Mouse (Mus musculus): ENCODE measurements at regions not wholly inside any gene's neighbourhood (a gene's known extent, or its start where the extent isn't known, plus 50 kb on each side); places are given as distances from the start of the nearest gene placed in this dataset.

DNA sequence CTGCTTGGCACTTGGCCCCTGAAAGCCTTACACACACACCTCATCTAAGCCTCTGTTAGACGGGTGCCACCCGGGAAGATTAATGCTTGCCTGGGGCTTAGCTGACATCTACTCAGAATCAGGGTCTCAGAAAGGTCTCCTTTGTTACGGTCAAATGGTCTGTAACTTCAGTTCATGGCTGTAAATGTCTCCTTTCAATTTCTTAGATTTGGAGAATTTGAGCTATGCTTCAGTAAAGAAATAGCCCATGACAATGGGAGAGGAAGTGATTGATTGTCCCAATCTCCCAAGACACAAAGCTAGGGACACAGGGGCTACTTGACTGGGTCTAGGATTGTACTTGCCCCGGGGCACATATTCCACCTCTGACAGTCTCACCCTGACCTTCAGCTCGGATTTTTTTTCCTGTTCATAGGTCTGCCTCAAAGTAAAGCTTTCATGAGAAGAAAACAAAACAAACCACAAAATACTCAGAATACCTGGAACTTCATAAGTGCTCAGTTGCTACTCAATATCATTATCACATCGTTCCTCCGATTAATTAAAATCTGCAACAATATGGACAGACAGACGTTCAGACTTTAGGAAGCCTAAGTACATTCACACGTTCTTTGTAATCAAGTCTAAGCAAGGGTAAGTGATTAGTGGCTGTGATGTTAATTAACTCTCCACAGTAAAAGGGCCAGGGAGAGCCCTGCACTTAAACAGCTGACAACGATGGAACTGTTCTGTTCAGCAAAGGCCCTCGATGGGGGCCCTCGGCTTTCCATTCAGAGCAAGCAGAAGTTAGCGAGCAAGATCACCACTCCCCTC is 132.9 kb upstream of the Slco3a1 start:
- no peak for DNase-seq

DNA sequence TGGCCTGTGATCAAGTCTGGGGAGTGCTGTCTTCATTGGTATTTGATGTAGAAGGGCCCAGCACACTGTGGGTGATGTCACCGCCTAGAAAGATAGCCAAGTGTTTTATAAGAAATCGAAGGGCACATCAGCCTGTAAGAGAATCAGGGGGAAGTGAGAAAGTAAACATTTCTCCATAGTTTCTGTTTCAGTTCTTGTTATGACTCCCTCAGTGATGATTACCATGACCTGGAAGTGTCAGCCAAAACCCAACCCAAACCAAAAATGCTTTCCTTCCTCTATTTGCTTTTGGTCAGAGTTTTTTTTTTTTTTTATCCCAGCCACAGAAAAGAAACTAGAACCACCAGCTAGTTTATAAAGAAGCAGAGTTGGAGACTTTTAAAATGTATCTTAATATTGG is 129.4 kb upstream of the Slco3a1 start:
- no peak for DNase-seq

DNA sequence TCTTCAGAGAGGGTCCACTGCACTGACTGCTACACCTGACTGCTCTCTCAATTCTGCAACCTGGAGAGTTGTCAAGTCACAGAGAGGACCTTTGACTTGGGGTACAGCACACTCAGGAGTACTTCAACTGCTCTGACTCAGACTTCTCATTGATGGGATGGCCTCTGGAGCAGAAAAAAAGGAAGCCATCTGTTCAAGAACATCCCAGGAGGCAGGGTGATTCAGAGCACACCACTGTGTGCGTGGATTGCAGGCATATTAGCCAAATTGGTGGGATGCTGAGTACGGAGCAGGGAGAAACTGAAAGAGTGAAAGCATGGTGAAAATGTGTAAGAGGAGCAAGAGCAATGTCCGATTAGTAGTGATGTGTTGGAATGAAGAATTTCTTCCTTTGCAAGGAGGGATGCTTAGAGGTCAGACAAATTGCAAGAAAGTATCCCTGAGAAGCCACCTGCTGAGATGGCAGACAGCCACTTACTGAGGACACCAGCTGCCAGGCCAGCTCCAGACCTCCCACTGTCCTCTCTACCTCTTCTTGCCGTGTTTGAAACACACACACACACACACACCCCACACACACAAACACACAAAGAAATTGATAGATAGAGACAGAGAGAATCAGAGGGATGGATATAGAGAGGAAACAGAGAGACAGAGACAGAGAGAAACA is 119.2 kb upstream of the Slco3a1 start:
- DNase-seq = no peak

DNA sequence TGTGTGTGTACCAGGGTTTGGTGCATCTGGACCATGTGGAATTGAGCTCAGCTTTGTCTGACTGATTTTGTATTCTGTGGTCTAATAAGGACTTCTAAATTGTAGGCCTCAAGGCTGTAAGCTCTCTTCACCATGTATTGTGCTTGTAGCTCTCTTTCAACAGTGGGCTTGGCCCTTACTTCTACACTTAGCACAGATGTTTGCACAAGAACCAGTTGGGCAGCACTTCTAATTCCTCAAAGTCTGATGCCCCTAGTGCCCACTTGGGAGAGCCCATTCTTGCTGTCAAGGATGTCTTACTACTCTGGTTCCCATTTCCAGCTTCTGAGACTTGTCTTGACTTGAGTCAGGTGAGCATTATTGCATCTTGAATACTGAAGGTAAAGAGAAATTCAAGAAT is 114.5 kb upstream of the Slco3a1 start:
- no peak for DNase-seq

DNA sequence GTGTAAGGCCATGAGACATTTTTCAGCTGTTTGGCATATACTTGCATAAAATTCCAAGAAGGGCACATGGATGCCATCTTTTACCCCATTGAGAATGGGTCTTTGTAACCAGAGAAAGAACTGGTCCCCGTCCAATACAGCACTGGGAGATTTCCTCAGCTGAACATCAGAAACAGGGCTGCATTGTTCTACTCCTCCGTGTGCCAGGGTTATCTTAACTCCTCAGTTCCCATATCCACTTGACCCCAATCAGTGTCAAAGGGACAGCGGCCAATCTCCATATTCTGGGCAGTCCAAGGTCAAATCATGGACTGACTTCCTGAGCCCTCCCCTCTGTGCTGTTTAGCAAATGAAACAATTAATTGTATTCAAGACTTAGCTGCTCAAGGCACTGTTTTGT is 112.5 kb upstream of the Slco3a1 start:
- no peak for DNase-seq

DNA sequence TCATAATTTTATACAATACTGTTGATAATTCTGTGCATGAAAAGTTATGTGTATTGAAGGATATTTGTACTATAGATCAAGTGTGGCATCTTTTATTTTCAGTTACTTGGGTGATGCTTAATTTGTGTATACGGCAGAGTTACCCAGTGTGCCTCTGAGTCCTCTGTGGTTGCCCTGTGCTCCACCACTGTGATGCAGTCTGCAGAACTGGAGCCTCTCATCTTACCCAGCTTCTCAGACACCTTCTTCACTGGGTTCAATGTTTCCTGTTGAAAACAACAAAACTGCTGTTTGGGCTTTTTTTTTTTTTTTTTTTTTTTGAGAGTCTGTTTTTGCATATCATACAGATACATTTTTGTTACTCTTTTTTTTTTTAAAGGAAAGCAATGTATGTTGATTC is 109.2 kb upstream of the Slco3a1 start:
- DNase-seq = no peak

DNA sequence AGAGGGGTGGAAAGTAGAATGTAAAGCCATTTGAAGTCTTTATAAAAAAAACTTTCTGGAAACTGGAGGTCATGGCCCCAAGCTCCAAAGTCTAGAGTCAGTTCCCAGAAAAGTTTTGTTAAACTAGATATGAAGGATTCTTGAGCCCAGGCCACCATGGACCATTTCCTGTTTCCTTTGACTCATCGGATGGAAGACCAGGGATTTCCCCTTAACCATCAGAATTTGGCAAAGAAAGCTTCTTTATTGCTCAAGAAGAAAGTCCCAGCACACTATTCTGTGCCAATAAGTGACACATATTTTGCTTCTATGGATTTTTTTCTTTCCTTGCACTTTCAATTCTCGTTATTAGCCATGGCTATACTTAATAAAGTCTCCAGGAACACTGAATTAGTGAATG is 92.7 kb upstream of the Slco3a1 start:
- DNase-seq = no peak

DNA sequence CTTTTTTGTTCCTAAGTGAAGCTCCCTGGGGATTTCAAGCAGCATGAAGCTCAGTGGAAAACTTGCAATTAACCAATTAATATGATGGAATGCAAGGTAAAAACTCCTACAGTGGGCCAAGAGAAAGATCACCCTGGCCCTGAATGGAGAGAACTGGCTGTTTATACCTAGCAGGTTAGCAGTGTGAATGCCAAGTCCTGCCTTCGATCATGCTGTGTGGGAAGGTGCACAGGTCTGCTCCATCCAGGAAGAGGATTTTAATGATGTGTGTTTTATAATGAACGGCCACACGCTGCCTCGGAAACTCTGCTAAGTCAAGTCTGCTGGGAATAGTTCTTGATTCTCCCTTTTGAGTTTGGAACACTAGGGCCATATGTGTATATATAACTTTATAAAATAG is 85.6 kb upstream of the Slco3a1 start:
- no peak for DNase-seq

DNA sequence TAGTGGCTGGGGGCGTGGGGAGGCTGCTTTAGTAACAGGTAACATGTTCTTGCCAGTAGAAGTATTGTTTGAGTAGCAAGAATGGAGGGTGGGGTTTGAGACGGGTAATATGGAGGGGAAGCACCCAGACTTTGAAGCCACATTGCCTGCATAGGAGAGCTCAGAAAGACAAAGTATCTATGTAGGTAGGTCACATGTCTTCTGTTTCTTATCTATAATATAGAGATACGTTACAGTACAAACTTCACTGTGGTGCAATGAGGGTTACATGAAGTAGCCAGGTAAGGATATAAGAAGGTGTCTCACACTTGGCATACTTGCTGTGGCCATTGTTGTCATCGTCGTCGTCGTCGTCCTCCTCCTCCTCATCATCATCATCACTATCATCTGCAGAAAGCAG is 77.6 kb upstream of the Slco3a1 start:
- no peak for DNase-seq

DNA sequence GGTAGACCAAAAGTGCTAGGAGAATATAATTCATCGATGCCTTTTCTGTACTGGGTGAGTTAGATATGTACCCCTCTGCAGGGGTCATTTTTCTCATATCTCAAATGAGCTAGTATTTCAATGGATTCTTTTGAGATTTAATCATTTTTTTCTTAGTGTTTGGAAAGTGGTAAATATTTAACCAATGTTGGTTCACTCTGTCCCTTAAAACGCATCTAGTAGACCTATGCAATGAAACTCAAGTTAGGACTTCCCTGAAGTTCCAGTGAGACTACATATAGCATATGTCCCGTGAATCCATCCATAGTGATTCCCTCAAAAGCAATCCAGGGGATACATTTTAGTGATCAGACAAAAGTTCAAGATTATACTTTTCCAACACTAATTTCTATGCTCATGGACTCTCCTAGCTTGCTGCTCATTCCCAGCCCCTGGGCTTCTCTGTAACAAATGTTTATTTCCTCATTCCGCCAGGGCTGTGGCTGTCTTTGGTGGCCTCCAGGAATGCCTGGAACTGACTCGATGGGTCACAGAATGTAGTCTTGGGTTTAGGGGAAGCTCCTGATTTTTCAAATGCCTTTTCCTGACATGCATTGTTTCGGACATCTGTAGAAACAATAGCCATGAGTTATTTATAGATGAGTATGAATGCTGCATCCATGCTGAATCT is 74.4 kb upstream of the Slco3a1 start:
- no peak for DNase-seq

Measured in thymus, adult 18-20 months (tissue).